Mouse (Mus musculus) midbrain, embryonic 14.5 days (tissue): ENCODE data around the gene Haao. TPM values are rescaled to one million over a fixed set of nuclear protein-coding genes. Genes with fewer than 3 reads are reported as not detected.

Experiments used
- ATAC-seq: fragments of 200-750 bp; cut with Nextera tagmentation; 2 replicates; pipeline ENCODE4 v1.8.0; 2017; ENCODE audit warnings: moderate number of reproducible peaks, moderate library complexity; ENCODE audit not compliant: low FRiP score, low TSS enrichment
- DNase-seq: peaks from one replicate; pipeline ENCODE4 v3.0.0-alpha.2; 2015
- H3K27ac ChIP-seq: fragments of 300-500 bp; sonication (generic); replicated peaks from 2 replicates; pipeline ENCODE4 v1.5.1; 2014; ENCODE audit warnings: mild to moderate bottlenecking, low read depth, low read length, moderate library complexity
- H3K27me3 ChIP-seq: fragments of 300-500 bp; sonication (generic); 2 replicates; pipeline ENCODE4 v1.6.1; 2014; ENCODE audit warnings: low read length, control low read depth, mixed read lengths; ENCODE audit not compliant: control insufficient read depth, insufficient read depth
- H3K36me3 ChIP-seq: fragments of 300-500 bp; sonication (generic); 2 replicates; pipeline ENCODE4 v1.6.1; 2014; ENCODE audit warnings: low read length, control low read depth; ENCODE audit not compliant: control insufficient read depth, insufficient read depth
- H3K4me1 ChIP-seq: fragments of 300-500 bp; sonication (generic); 2 replicates; pipeline ENCODE4 v1.6.1; 2014; ENCODE audit warnings: mild to moderate bottlenecking, antibody characterized with exemption, low read length, control low read depth; ENCODE audit not compliant: control insufficient read depth, insufficient read depth
- H3K4me2 ChIP-seq: fragments of 300-500 bp; sonication (generic); 2 replicates; pipeline ENCODE4 v1.6.1; 2014; ENCODE audit warnings: mild to moderate bottlenecking, low read length, moderate library complexity
- H3K4me3 ChIP-seq: fragments of 300-500 bp; sonication (generic); replicated peaks from 2 replicates; pipeline ENCODE4 v1.5.1; 2014; ENCODE audit warnings: low read depth, low read length
- H3K9ac ChIP-seq: fragments of 300-500 bp; sonication (generic); replicated peaks from 2 replicates; pipeline ENCODE4 v1.6.1; 2014; ENCODE audit warnings: mild to moderate bottlenecking, low read length, moderate library complexity
- H3K9me3 ChIP-seq: fragments of 300-500 bp; sonication (generic); 2 replicates; pipeline ENCODE4 v1.6.1; 2016; ENCODE audit warnings: low read length, control low read depth, mixed read lengths; ENCODE audit not compliant: control insufficient read depth
- WGBS: fragments of 180-500 bp; shearing (Covaris S2); extraction: QIAGEN DNeasy Blood & Tissue Kit; methylation state at CpG from one replicate; pipeline ENCODE4 v1.1.7; 2014; 5-methylcytosine and 5-hydroxymethylcytosine counted together
- polyA plus RNA-seq: library from polyadenylated mRNA; unstranded; fragments of >200 nt; fragmentation: Nextera tagmentation; extraction: Ambion mirVana; gene quantifications from 2 replicates; pipeline ENCODE4 v1.2.1, GENCODE M21; 2014

Gene Haao
- polyA plus RNA-seq, 1 experiment from 2014 or later, result 0.20 TPM

- H3K27me3 ChIP-seq, result no peaks in the 10 kb centered on the region
- 0 out of 2 replicates have a peak, but pooled peaks cover 12% of the 10 kb centered on the region for H3K4me1 ChIP-seq
- H3K9me3 ChIP-seq, result no peaks in the 10 kb centered on the region
- H3K4me3 ChIP-seq, result no peak overlapping the region
- no peaks in the 10 kb centered on the region for H3K36me3 ChIP-seq
- DNase-seq (no peak), ATAC-seq (no peak)
- WGBS, result 91% methylated on average over 7 of the region's 7 CpGs
- no peak overlapping the region for H3K4me2 ChIP-seq
- H3K27ac ChIP-seq, result no peak overlapping the region
- H3K9ac ChIP-seq, result no peak overlapping the region
These were observed 30.8 kb downstream of the Haao start for GRCm38 (mm10) chr17:83816996-83817395.

- 96% methylated on average over 4 of the region's 4 CpGs for WGBS
- H3K27ac ChIP-seq, result no peak overlapping the region
- ATAC-seq, result no peak
- H3K4me1 ChIP-seq, result no peaks in the 10 kb centered on the region
- 0 out of 2 replicates have a peak, but pooled peaks cover 5% of the 10 kb centered on the region for H3K36me3 ChIP-seq
- H3K9ac ChIP-seq, result no peak overlapping the region
- H3K27me3 ChIP-seq, result no peaks in the 10 kb centered on the region
- H3K9me3 ChIP-seq, result no peaks in the 10 kb centered on the region
- no peak overlapping the region for H3K4me2 ChIP-seq
- no peak for DNase-seq
- no peak overlapping the region for H3K4me3 ChIP-seq
These were observed 34.7 kb downstream of the Haao start for GRCm38 (mm10) chr17:83813050-83813449.

- 91% methylated on average over 17 of the region's 17 CpGs for WGBS
- no peak for DNase-seq
- Histone ChIP-seq H3K27ac (no peak overlapping the region), H3K9ac (no peak overlapping the region), H3K36me3 (0 out of 2 replicates have a peak, but pooled peaks cover 5% of the 10 kb centered on the region), H3K9me3 (no peaks in the 10 kb centered on the region), H3K4me3 (no peak overlapping the region), H3K4me2 (no peak overlapping the region), H3K4me1 (no peaks in the 10 kb centered on the region), H3K27me3 (no peaks in the 10 kb centered on the region)
- no peak for ATAC-seq
These were observed 35.4 kb downstream of the Haao start for GRCm38 (mm10) chr17:83812200-83812944.

GRCm38 (mm10) chr17:83810285-83810684, 37.5 kb downstream of the Haao start:
- Histone ChIP-seq H3K9ac (no peak overlapping the region), H3K4me3 (no peak overlapping the region), H3K27ac (no peak overlapping the region), H3K36me3 (0 out of 2 replicates have a peak, but pooled peaks cover 9% of the 10 kb centered on the region), H3K4me1 (no peaks in the 10 kb centered on the region), H3K4me2 (no peak overlapping the region), H3K27me3 (no peaks in the 10 kb centered on the region), H3K9me3 (no peaks in the 10 kb centered on the region)
- WGBS, result 92% methylated on average over 5 of the region's 5 CpGs
- DNase-seq (no peak), ATAC-seq (no peak)

GRCm38 (mm10) chr17:83809197-83809829, 38.5 kb downstream of the Haao start:
- no peak overlapping the region for H3K4me2 ChIP-seq
- H3K36me3 ChIP-seq, result 0 out of 2 replicates have a peak, but pooled peaks cover 9% of the 10 kb centered on the region
- H3K27me3 ChIP-seq, result no peaks in the 10 kb centered on the region
- no peak overlapping the region for H3K27ac ChIP-seq
- 90% methylated on average over 17 of the region's 17 CpGs for WGBS
- no peak overlapping the region for H3K9ac ChIP-seq
- DNase-seq (no peak), ATAC-seq (no peak)
- no peaks in the 10 kb centered on the region for H3K9me3 ChIP-seq
- no peak overlapping the region for H3K4me3 ChIP-seq
- no peaks in the 10 kb centered on the region for H3K4me1 ChIP-seq

- Histone ChIP-seq H3K27ac (no peak overlapping the region), H3K36me3 (0 out of 2 replicates have a peak, but pooled peaks cover 9% of the 10 kb centered on the region), H3K27me3 (no peaks in the 10 kb centered on the region), H3K9me3 (no peaks in the 10 kb centered on the region), H3K4me3 (no peak overlapping the region), H3K4me1 (no peaks in the 10 kb centered on the region), H3K9ac (no peak overlapping the region), H3K4me2 (no peak overlapping the region)
- ATAC-seq, result no peak
- no peak for DNase-seq
- WGBS, result 93% methylated on average over 12 of the region's 12 CpGs
These were observed 39.2 kb downstream of the Haao start for GRCm38 (mm10) chr17:83808476-83809098.

GRCm38 (mm10) chr17:83807778-83808398, 39.9 kb downstream of the Haao start:
- H3K36me3 ChIP-seq, result 0 out of 2 replicates have a peak, but pooled peaks cover 9% of the 10 kb centered on the region
- no peak for ATAC-seq
- no peaks in the 10 kb centered on the region for H3K9me3 ChIP-seq
- no peak overlapping the region for H3K4me2 ChIP-seq
- 75% methylated on average over 11 of the region's 11 CpGs for WGBS
- no peaks in the 10 kb centered on the region for H3K27me3 ChIP-seq
- H3K27ac ChIP-seq, result no peak overlapping the region
- no peak overlapping the region for H3K4me3 ChIP-seq
- no peak overlapping the region for H3K9ac ChIP-seq
- no peaks in the 10 kb centered on the region for H3K4me1 ChIP-seq
- peak; percentile 68 for DNase-seq

- Histone ChIP-seq H3K27me3 (no peaks in the 10 kb centered on the region), H3K36me3 (0 out of 2 replicates have a peak, but pooled peaks cover 9% of the 10 kb centered on the region), H3K4me2 (no peak overlapping the region), H3K27ac (no peak overlapping the region), H3K9me3 (no peaks in the 10 kb centered on the region), H3K4me1 (no peaks in the 10 kb centered on the region), H3K9ac (no peak overlapping the region), H3K4me3 (no peak overlapping the region)
- WGBS, result 86% methylated on average over 7 of the region's 7 CpGs
- no peak for ATAC-seq
- no peak for DNase-seq
These were observed 40.4 kb downstream of the Haao start for GRCm38 (mm10) chr17:83807345-83807744.
